Mouse (Mus musculus) E14TG2a.4 (cell line): ENCODE data around the gene Rbak.

Experiments
- H3K27me3 ChIP-seq: 2 replicates; pipeline ENCODE4 v1.6.1; 2014; ENCODE audit warnings: low read length, control low read depth; ENCODE audit not compliant: insufficient read depth
- H3K36me3 ChIP-seq: 2 replicates; pipeline ENCODE4 v1.6.1; 2014; ENCODE audit warnings: low read length, control low read depth; ENCODE audit not compliant: insufficient read depth
- H3K4me1 ChIP-seq: replicated peaks from 2 replicates; pipeline ENCODE4 v1.6.1; 2014; ENCODE audit warnings: low read depth, low read length, control low read depth
- H3K4me3 ChIP-seq: replicated peaks from 2 replicates; pipeline ENCODE4 v1.5.1; 2014; ENCODE audit warnings: mild to moderate bottlenecking, low read length
- H3K9me3 ChIP-seq: 2 replicates; pipeline ENCODE4 v1.6.1; 2014; ENCODE audit warnings: low read length, control low read depth
- CTCF ChIP-seq: conservative IDR thresholded peaks from 2 replicates; pipeline ENCODE4 v1.5.1; 2014; ENCODE audit warnings: low read length
- NANOG ChIP-seq: IDR thresholded peaks from 2 replicates; pipeline ENCODE4 v1.6.1; 2014; ENCODE audit warnings: borderline replicate concordance, low read length, mixed read lengths
- POU5F1 ChIP-seq: IDR thresholded peaks from 2 replicates; pipeline ENCODE4 v1.6.1; 2014; ENCODE audit warnings: low read length, borderline replicate concordance

The Rbak gene

DNA sequence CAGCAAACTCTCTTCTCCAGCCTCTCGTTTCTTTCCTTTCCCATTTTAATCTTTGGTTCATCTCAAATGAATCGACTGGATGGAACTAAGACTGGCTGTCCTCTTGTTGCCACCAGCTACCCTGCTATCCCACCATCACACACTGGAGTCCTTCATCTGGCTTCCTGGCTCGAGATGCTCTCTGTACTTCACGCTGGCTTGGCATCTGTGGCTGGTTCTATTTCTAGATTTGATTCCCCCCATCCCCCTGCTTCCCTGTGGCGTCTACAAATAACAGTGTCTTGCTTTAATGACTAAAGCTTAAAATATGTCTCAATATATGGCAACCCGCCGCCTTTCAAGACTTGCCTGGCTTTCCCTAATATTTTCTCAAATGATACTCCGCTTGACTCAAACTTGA, 52.7 kb downstream of the Rbak start:
- peaks cover 66% of the 10 kb centered on the region for H3K9me3 ChIP-seq
- H3K4me1 ChIP-seq, result peaks cover 39% of the 10 kb centered on the region
- no peaks in the 10 kb centered on the region; the same call in 1 of the 2 replicates for H3K36me3 ChIP-seq
- no peak overlapping the region for H3K4me3 ChIP-seq
- H3K27me3 ChIP-seq, result no peaks in the 10 kb centered on the region
- TF ChIP-seq POU5F1 (no peak), CTCF (no peak), NANOG (no peak)

DNA sequence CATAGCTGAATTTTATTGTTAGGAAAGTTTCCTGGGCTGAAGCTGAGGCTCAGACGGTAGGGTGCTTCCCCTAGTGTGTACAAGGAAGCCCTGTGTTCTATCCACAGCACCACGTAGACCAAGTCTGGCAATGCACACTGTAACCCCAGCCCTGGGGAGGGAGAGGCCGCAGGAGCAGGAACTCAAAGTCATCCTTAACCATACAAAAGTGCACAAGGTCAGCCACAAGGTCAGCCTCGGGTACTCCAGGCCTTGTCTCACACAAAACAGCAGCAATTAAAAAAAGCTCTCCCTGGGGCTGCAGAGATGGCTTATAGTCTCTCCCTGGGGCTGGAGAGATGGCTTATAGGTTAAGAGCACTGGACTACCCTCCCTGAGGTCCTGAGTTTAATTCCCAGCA, 53.7 kb downstream of the Rbak start:
- no peak overlapping the region for H3K4me3 ChIP-seq
- TF ChIP-seq CTCF (no peak), POU5F1 (no peak), NANOG (no peak)
- peaks cover 48% of the 10 kb centered on the region for H3K4me1 ChIP-seq
- H3K36me3 ChIP-seq, result no peaks in the 10 kb centered on the region; the same call in 1 of the 2 replicates
- H3K9me3 ChIP-seq, result peaks cover 59% of the 10 kb centered on the region
- H3K27me3 ChIP-seq, result no peaks in the 10 kb centered on the region

DNA sequence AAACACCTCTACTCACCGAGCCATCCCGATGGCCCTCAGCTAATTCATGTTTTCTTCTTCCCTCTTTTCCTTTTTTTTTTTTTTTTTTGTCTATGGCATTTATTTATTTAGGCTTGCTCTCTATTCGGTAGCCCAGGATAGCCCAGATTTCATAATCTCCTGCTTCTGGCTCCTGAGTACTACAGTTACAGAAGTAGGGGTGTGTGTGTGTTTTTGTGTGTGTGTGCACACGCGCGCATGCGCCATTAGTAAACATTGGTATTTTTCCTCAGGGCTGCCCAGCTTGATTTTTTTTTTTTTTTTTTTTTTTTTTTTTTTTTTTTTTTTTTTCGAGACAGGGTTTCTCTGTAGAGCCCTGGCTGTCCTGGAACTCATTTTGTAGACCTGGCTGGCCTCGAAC, 54.5 kb downstream of the Rbak start:
- Histone ChIP-seq H3K36me3 (no peaks in the 10 kb centered on the region; the same call in 1 of the 2 replicates), H3K4me1 (peaks cover 57% of the 10 kb centered on the region), H3K4me3 (no peak overlapping the region), H3K9me3 (peaks cover 52% of the 10 kb centered on the region), H3K27me3 (no peaks in the 10 kb centered on the region)
- TF ChIP-seq POU5F1, result no peak
- no peak for TF ChIP-seq CTCF
- no peak for TF ChIP-seq NANOG

- Histone ChIP-seq H3K27me3 (no peaks in the 10 kb centered on the region), H3K36me3 (no peaks in the 10 kb centered on the region; the same call in 1 of the 2 replicates), H3K4me3 (no peak overlapping the region; the same call in 1 of the 2 replicates), H3K9me3 (peaks cover 47% of the 10 kb centered on the region), H3K4me1 (peaks cover 61% of the 10 kb centered on the region)
- TF ChIP-seq POU5F1 (no peak), NANOG (no peak), CTCF (no peak)
Observed at GRCm38 (mm10) chr5:143125601-143126000, 55.0 kb downstream of the Rbak start.

DNA sequence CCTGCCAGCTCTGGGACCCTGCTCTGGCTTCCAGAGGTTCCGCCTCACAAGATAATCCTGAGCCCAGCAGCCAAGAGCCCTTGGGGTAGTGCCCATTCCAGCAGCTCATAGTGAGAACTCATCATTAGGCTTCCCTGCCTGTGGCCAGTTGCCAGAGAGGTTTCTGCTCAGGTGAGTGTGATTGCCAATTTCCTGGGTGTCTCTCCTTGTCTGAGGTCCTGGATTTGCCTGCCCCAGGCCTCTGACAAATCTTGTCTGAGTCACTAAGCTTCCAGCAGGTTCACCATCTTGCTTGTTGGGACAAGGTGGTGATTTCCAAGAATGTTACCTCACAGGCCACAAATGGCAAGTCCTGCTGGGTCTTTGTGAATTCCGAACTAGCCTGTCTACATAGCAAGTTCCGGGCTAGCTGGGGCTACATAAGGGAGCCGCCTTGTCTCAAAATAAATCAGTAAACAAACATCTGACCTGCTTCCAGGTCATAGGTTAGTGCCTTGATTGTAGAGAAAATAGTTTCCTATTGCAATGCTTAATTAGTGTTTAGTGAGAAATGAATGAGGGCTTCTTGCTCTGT, 55.7 kb downstream of the Rbak start:
- H3K36me3 ChIP-seq, result no peaks in the 10 kb centered on the region; the same call in 1 of the 2 replicates
- no peaks in the 10 kb centered on the region for H3K27me3 ChIP-seq
- peaks cover 68% of the 10 kb centered on the region for H3K4me1 ChIP-seq
- no peak overlapping the region for H3K4me3 ChIP-seq
- no peak for TF ChIP-seq CTCF
- TF ChIP-seq NANOG, result no peak
- no peak for TF ChIP-seq POU5F1
- H3K9me3 ChIP-seq, result peaks cover 42% of the 10 kb centered on the region

DNA sequence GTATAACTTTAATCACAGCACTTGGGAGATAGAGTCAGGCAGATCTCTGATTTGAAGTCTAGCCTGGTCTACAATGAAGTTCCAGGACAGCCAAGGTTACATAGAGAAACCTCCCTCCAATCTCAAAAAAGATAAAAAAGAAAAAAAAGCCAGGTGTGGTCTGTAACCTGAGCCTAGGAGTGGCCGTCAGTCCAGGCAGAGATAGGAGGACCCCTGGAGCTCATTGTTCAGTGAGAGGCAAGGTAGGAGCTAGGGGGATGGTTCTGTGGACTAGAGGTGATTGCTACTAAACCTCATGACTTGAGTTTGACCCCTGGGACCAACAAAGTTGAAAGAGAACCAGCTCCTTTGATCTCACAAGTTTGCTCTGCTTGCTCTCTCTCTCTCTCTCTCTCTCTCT, 57.9 kb downstream of the Rbak start:
- Histone ChIP-seq H3K27me3 (no peaks in the 10 kb centered on the region), H3K4me3 (peak overlapping the region; percentile 45), H3K9me3 (peaks cover 19% of the 10 kb centered on the region), H3K36me3 (no peaks in the 10 kb centered on the region), H3K4me1 (peaks cover 76% of the 10 kb centered on the region)
- TF ChIP-seq POU5F1 (no peak), NANOG (peak; percentile 49; the same call in 1 of the 2 replicates), CTCF (no peak)
